Mouse (Mus musculus) liver, embryonic 18 days (tissue): Measurements from ENCODE around the gene Rpl14. TPM values are rescaled to one million over a fixed set of nuclear protein-coding genes. Genes with fewer than 3 reads are reported as not detected.

Experiments used
- polyA plus RNA-seq: library from polyadenylated mRNA; depleted of rRNA; stranded (reverse); fragments of >200 nt; gene quantifications from 2 replicates; pipeline ENCODE4 v1.2.3, GENCODE M21; 2012; rRNA removed

The Rpl14 gene
- 393 and 432 TPM in 2 replicates for polyA plus RNA-seq

GRCm38 (mm10) chr9:120570741-120571592, at the start of gene Rpl14:
Gene Rpl14 (plus strand): TSS chr9:120571444.

GRCm38 (mm10) chr9:120539662-120540251, 31.5 kb upstream of the Rpl14 start, which contains the start of gene Entpd3:
Gene Entpd3 (plus strand): TSS chr9:120539818.

Other genes starting within 250 kb of the Rpl14 start
- 20.0 and 20.9 TPM in 2 replicates for gene Eif1b, start 79.2 kb upstream of the Rpl14 start, polyA plus RNA-seq
- 0.07 and 0.08 TPM in 2 replicates for gene Entpd3, start 31.6 kb upstream of the Rpl14 start, polyA plus RNA-seq